Mouse (Mus musculus): ENCODE data around the gene Cyp2b9. TPM values are rescaled to one million over a fixed set of nuclear protein-coding genes. Genes with fewer than 3 reads are reported as not detected.
"Not testable (repeated sequence)": the region's sequence is repeated elsewhere in the genome, so short reads cannot be mapped to it uniquely, and the experiment has no call there.

Gene Cyp2b9
- polyA plus RNA-seq (2015; fragmentation: Nextera tagmentation; extraction: Ambion mirVana) = not detected in 2 replicates

DNA sequence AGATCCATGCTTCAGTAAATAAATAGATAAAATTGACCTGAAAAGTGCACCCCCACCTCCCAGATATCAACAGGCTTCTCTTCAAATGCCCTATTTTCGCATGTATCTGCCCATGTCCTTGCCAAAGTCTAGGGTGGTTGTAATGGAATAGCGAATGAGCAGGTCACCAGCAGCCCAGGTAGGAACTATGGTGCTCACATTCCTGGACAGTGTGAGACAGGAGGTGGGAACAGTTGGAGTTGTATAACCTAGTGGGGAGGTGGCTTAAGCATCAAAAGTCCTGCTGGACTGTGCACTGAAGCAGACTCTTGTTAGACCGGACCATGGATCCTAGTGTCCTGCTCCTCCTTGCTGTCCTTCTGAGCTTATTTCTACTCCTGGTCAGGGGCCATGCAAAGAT lies at the start of gene Cyp2b9:
Gene Cyp2b9 (plus strand): TSS at position 301 of the 400 bp plus-strand sequence.
- H3K36me3 ChIP-seq; H3K9me3 ChIP-seq; H3K27me3 ChIP-seq (replicated peaks); H3K4me2 ChIP-seq (replicated peaks); ATAC-seq; H3K9ac ChIP-seq; H3K4me3 ChIP-seq (replicated peaks); H3K4me1 ChIP-seq (replicated peaks); H3K27ac ChIP-seq: not testable (repeated sequence)
- WGBS = 75% methylated on average over 2 of the region's 3 CpGs

DNA sequence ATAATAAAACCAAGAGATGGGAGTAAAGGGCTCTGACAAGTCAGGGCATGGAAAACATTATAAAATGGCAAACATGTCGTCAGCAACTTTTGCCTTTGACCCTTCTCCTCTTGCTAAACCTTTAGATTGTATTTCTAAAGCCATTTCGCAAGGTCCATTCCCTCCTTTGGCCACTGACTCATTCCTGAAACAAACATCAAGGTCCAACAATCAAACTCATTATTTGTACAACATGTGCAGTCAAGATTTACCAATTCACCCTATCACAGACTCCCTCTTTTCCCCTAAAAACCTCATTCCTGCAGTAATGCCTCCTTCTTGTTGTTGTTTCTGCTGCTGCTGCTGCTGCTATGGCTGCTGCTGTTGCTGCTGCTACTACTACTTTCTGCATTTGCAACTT lies 33.6 kb upstream of the Cyp2b9 start:
- H3K4me3 ChIP-seq (replicated peaks); ATAC-seq; H3K27me3 ChIP-seq (replicated peaks); H3K27ac ChIP-seq; H3K36me3 ChIP-seq; H3K4me2 ChIP-seq (replicated peaks); H3K4me1 ChIP-seq (replicated peaks); H3K9me3 ChIP-seq; H3K9ac ChIP-seq: not testable (repeated sequence)
- no CpG with 5 or more reads among the region's 2 CpGs for WGBS

DNA sequence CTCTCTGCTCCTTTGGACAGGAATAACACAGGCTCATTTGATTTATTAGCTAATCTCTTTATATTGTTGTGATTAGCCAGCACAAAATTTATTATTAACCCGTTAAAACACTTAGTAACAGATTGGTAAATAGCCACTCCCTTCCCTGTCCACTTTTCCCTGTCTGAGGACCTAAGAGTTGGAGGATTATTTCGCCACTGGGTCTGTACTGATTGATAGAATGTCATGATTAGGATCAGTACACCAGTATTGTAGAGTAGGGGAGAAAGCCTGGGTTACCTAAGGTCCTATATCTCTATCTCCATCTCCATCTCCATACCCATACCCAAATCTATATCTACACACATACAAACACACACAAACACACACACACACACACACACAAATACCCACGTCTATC lies 29.6 kb upstream of the Cyp2b9 start:
- H3K36me3 ChIP-seq; ATAC-seq; H3K27ac ChIP-seq; H3K4me3 ChIP-seq (replicated peaks); H3K4me1 ChIP-seq (replicated peaks); H3K27me3 ChIP-seq (replicated peaks); H3K4me2 ChIP-seq (replicated peaks); H3K9me3 ChIP-seq; H3K9ac ChIP-seq: not testable (repeated sequence)
- no CpG with 5 or more reads among the region's 3 CpGs for WGBS

DNA sequence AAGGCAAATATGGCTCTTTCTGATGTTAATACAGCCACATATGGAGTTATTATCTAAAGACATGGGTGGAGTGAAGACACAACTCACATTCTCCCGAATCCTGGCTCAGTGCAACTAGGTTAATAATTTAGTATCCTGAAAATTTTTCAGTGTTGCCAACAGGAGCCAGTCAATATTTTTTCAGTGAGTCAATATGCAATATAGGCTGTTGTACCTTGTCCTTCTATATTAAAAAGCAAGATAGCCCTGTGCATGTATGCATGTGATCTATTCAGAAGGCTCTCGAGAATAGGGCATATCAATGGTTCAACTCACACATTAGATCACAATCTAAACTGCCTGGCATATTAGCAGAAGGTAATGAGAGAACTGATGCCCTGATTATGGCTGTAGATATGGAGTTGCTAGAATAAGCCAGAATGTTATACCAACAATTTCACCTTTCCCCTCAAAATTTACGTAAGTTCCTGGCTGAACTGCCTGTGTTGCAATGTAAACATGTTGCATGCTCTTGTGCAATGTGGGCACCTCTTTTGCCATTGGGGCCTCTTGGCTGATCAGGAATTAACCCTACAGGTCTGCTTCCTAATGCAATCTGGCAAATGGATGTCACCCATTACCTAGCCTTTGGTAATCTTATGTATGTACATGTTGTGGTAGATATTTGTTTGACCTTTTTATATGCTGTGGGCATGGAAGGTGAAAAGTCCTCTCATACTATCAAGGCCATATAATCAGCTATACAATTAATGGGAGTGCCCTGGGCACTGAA lies 4.3 kb upstream of the Cyp2b9 start:
- ATAC-seq = not testable (repeated sequence)

DNA sequence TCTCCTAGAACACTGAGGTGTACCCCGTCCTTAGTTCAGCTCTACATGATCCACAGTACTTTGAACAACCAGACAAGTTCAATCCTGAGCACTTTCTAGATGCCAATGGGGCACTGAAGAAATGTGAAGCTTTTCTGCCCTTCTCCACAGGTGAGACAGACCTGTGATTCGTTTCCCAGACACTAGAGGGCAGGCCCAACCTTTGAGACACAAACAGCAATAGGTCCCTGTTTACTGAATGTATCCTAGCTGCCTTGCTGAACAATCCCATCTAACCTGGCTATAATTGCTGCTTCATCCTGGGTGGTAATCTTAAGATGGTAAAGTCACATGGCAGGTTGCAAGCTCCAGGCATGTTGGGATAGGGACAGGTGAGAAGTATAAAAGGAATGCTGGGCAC lies 27.9 kb downstream of the Cyp2b9 start:
- H3K27me3 ChIP-seq (replicated peaks) = no peaks in the 10 kb centered on the region
- H3K36me3 ChIP-seq = no peaks in the 10 kb centered on the region
- H3K4me1 ChIP-seq (replicated peaks) = no peaks in the 10 kb centered on the region
- no peak overlapping the region for H3K4me2 ChIP-seq (replicated peaks)
- H3K9me3 ChIP-seq = no peaks in the 10 kb centered on the region
- H3K4me3 ChIP-seq (replicated peaks) = no peak overlapping the region
- no peak overlapping the region for H3K9ac ChIP-seq
- WGBS = 31% methylated on average over 2 of the region's 2 CpGs
- ATAC-seq = no peak
- no peak overlapping the region for H3K27ac ChIP-seq

More for the DNA sequence above, 4.3 kb upstream of the Cyp2b9 start:
- H3K4me3 ChIP-seq (replicated peaks); H3K36me3 ChIP-seq; H3K9me3 ChIP-seq; H3K4me1 ChIP-seq (replicated peaks); H3K4me2 ChIP-seq (replicated peaks); H3K9ac ChIP-seq; H3K27ac ChIP-seq; H3K27me3 ChIP-seq (replicated peaks): not testable (repeated sequence)
- WGBS = 82% methylated on average over 3 of the region's 3 CpGs

DNA sequence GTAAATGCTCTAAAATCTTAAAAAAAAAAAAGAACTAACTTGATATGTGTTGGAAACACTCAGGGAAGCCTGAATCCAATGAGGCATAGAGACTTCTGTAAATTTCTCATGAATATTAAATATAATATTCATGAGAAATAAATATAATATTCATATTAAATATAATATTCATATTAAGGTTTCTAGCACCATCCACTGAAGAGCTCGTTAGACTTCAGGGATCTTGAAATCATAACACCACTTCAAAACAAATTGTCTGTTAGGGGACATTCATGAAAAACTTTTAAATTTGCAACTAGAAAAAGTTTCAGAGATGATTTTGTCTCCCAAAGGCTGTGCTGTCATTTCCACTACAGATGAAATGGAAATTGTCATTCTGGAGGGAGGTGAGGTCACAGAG lies 86.8 kb downstream of the Cyp2b9 start, which contains the start of gene Vmn1r184:
Gene Vmn1r184 (plus strand): TSS at position 301 of the 400 bp plus-strand sequence.
- H3K9me3 ChIP-seq; H3K27me3 ChIP-seq (replicated peaks); H3K36me3 ChIP-seq; H3K27ac ChIP-seq; H3K4me3 ChIP-seq (replicated peaks); H3K4me1 ChIP-seq (replicated peaks); H3K4me2 ChIP-seq (replicated peaks); ATAC-seq; H3K9ac ChIP-seq: not testable (repeated sequence)
- WGBS = 76% methylated on average over 1 of the region's 1 CpGs

Other genes with a start within 250 kb of the Cyp2b9 start
- gene Cyp2b13, start 111.9 kb upstream of the Cyp2b9 start, polyA plus RNA-seq (2015; fragmentation: Nextera tagmentation; extraction: Ambion mirVana) = not detected in 2 replicates
- gene Vmn1r184, start 86.9 kb downstream of the Cyp2b9 start, polyA plus RNA-seq (2015; fragmentation: Nextera tagmentation; extraction: Ambion mirVana) = not detected in 2 replicates
- not detected in 2 replicates for gene Cyp2a4, start 133.8 kb downstream of the Cyp2b9 start, polyA plus RNA-seq (2015; fragmentation: Nextera tagmentation; extraction: Ambion mirVana)
- gene Nlrp9c, start 230.3 kb downstream of the Cyp2b9 start, polyA plus RNA-seq (2015; fragmentation: Nextera tagmentation; extraction: Ambion mirVana) = not detected in 2 replicates

Data from intestine, embryonic 15.5 days (tissue).